Mouse (Mus musculus): ENCODE data around the gene Ptges2.
A peak's percentile ranks its signal among the peaks of the same experiment; 100 is the strongest.

- TF ChIP-seq CTCF (IDR thresholded peaks at IDR 0.05; ENCODE audit: extremely low read depth, insufficient read depth, low read length) (no peak), POLR2A (IDR thresholded peaks at IDR 0.05; ENCODE audit: extremely low read depth, insufficient read depth, low read length) (0 out of 2 replicates have a peak, but pooled peaks have one; percentile 39)
Observed at GRCm38 (mm10) chr2:32349625-32350255, 46.0 kb upstream of the Ptges2 start.
